Mouse (Mus musculus): Measurements from ENCODE around the gene Pard3. TPM values are rescaled to one million over a fixed set of nuclear protein-coding genes. Genes with fewer than 3 reads are reported as not detected.

The Pard3 gene
- polyA plus RNA-seq, 1 experiment, result 51.2 TPM

DNA sequence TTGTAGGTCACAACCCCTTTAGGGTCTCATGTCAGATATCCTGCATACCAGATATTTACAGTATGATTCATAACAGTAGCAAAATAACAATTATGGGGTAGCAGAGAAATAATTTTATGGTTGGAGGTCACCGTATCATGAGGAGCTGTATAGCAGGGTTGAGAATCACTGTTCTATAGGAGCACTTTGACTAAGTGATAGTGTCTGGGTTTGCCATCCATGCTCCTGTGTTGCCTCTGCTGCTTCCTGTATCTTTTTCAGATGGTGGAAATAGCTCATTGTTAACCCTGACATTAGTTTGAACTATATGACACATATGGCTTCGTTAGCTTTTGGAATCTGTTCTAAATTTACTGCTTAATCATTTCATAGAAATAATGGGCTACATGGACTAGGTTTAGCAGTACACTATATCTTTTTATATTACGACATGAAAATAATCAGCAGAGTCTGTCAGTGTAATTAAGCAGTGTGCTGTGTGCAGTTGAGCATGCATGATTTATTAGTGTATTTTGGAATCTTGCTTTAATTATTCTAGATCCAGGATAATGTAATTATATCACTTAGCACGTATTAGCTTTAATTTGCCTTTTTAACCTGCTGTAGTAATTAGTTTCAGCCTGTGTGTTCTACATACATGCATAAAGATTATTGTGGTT is 347.6 kb downstream of the Pard3 start:
- Histone ChIP-seq H3K27me3 (replicated peaks; ENCODE audit: control insufficient read depth, insufficient read depth, low read length) (no peaks in the 10 kb centered on the region), H3K4me3 (ENCODE audit: insufficient read depth, low read depth, low read length) (no peak overlapping the region), H3K27ac (ENCODE audit: insufficient read depth, low read depth, low read length) (no peak overlapping the region), H3K36me3 (ENCODE audit: control insufficient read depth, insufficient read depth, low read length) (no peaks in the 10 kb centered on the region), H3K4me1 (ENCODE audit: control insufficient read depth, insufficient read depth, low read length) (no peaks in the 10 kb centered on the region; the same call in 1 of the 2 replicates)
- 75% methylated on average over 4 of the region's 4 CpGs for WGBS
- DNase-seq, result no peak
- TF ChIP-seq POLR2A (IDR thresholded peaks at IDR 0.05; ENCODE audit: low read depth, low read length) (no peak), CTCF (conservative IDR thresholded peaks at IDR 0.05; ENCODE audit: insufficient read depth, insufficient read length, low read depth, low read length) (no peak)

DNA sequence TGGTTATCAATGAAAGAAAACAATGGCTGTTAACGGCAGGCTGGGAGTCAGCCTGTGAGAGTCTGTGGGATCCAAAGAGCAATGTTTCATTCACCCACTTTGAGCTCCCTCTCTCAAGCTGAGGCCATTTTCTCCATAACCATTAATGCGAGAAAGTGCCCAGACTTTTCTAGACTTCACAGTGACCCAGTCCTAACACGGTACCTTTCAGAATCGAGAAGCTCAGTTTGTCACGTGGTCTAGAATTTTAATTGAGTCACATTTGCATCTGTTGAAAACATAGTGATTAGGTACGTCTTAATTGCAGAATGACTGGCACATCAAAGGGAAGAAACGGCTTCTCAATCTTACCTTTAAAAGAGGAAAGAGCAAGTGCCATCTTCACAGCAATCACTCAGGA is 359.3 kb downstream of the Pard3 start:
- no peak overlapping the region for H3K4me3 ChIP-seq (ENCODE audit: insufficient read depth, low read depth, low read length)
- 58% methylated on average over 7 of the region's 7 CpGs for WGBS

DNA sequence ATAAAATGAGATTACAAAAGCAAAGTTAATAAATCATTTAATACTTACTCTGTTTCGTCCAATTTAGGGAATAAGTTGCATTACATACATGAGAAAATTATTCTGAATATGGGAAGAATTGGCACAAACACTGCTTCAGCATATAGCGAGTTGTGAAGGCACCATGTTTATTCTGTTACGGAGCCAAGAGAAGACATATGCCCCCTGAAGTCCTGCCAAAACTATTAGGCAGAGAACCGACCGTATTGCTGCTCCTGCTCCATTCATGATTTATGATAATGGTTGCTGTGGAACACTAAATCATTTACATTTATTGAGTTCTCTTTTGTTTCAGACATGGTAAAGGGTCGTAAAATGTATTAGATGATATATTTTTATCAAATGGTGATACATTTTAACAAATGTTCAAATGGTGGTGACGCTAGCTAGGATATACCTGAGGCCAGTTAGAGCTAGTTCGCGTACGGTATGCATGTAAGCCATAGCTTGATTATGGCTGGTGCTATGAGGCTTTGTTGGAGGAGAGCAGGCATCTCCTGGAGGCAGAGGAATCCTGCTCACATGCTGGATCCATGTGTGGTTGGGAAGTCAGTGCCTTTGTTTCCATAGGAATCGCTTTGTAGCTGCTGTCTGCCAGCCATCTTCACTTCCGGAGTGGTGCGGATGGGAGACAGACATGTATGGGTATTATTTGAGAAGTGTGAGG is 360.7 kb downstream of the Pard3 start:
- no peaks in the 10 kb centered on the region for H3K36me3 ChIP-seq (ENCODE audit: control insufficient read depth, insufficient read depth, low read length)
- no peak overlapping the region for H3K27ac ChIP-seq (ENCODE audit: insufficient read depth, low read depth, low read length)
- WGBS, result 89% methylated on average over 13 of the region's 13 CpGs
- TF ChIP-seq POLR2A (IDR thresholded peaks at IDR 0.05; ENCODE audit: low read depth, low read length), result no peak
- no peak for TF ChIP-seq CTCF (conservative IDR thresholded peaks at IDR 0.05; ENCODE audit: insufficient read depth, insufficient read length, low read depth, low read length)
- H3K27me3 ChIP-seq (replicated peaks; ENCODE audit: control insufficient read depth, insufficient read depth, low read length), result no peaks in the 10 kb centered on the region
- H3K4me1 ChIP-seq (ENCODE audit: control insufficient read depth, insufficient read depth, low read length), result no peaks in the 10 kb centered on the region
- DNase-seq, result no peak
- H3K4me3 ChIP-seq (ENCODE audit: insufficient read depth, low read depth, low read length), result no peak overlapping the region

More for the DNA sequence above, 359.3 kb downstream of the Pard3 start:
- TF ChIP-seq POLR2A (IDR thresholded peaks at IDR 0.05; ENCODE audit: low read depth, low read length) (no peak), CTCF (conservative IDR thresholded peaks at IDR 0.05; ENCODE audit: insufficient read depth, insufficient read length, low read depth, low read length) (no peak)
- H3K27me3 ChIP-seq (replicated peaks; ENCODE audit: control insufficient read depth, insufficient read depth, low read length), result no peaks in the 10 kb centered on the region
- no peak overlapping the region for H3K27ac ChIP-seq (ENCODE audit: insufficient read depth, low read depth, low read length)
- no peaks in the 10 kb centered on the region for H3K36me3 ChIP-seq (ENCODE audit: control insufficient read depth, insufficient read depth, low read length)
- H3K4me1 ChIP-seq (ENCODE audit: control insufficient read depth, insufficient read depth, low read length), result no peaks in the 10 kb centered on the region
- DNase-seq, result no peak

DNA sequence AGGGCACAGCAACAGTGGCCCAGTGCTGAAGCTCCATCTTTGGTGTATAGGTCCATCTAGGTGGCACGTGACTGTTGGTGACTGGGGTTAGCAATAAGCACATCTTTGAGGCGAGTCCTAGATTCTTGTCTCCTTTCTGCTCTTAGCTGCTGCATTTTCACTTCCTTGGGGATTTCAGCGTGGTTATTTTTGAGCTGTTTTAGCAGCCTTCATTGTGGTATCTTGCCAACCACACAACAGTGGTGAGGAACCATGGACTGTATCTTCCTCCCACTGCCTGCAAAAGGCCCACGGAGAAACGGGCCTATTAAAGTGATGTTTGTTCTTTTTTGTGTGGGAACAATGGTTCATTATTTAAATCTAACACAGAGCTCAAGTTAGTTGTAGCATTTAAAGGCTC is 363.2 kb downstream of the Pard3 start:
- no peak overlapping the region for H3K27ac ChIP-seq (ENCODE audit: insufficient read depth, low read depth, low read length)
- 73% methylated on average over 5 of the region's 5 CpGs for WGBS
- no peak for TF ChIP-seq CTCF (conservative IDR thresholded peaks at IDR 0.05; ENCODE audit: insufficient read depth, insufficient read length, low read depth, low read length)
- TF ChIP-seq POLR2A (IDR thresholded peaks at IDR 0.05; ENCODE audit: low read depth, low read length), result no peak
- H3K4me3 ChIP-seq (ENCODE audit: insufficient read depth, low read depth, low read length), result no peak overlapping the region
- no peaks in the 10 kb centered on the region for H3K27me3 ChIP-seq (replicated peaks; ENCODE audit: control insufficient read depth, insufficient read depth, low read length)
- no peaks in the 10 kb centered on the region for H3K4me1 ChIP-seq (ENCODE audit: control insufficient read depth, insufficient read depth, low read length)
- H3K36me3 ChIP-seq (ENCODE audit: control insufficient read depth, insufficient read depth, low read length), result no peaks in the 10 kb centered on the region
- DNase-seq, result no peak

DNA sequence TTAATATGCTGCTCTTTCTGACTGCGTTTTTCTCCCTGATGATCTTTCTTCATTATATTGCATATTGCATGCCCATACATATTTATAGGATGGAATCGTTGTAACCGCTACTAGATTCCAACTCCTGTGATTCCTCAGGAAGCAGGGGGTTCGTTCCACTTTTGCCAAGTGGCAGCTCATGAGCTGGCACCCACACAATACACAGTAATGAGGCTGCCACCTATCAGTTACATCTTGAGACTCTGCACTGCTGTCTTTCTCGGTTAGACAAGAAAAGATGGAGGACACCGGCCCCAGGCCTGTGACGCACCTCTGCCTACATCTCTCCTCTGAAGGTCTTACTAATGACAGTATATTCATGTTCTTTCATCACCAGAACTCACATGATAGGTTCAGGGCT is 364.3 kb downstream of the Pard3 start:
- H3K27ac ChIP-seq (ENCODE audit: insufficient read depth, low read depth, low read length), result no peak overlapping the region
- TF ChIP-seq POLR2A (IDR thresholded peaks at IDR 0.05; ENCODE audit: low read depth, low read length) (no peak), CTCF (conservative IDR thresholded peaks at IDR 0.05; ENCODE audit: insufficient read depth, insufficient read length, low read depth, low read length) (no peak)
- H3K4me1 ChIP-seq (ENCODE audit: control insufficient read depth, insufficient read depth, low read length), result no peaks in the 10 kb centered on the region
- DNase-seq, result no peak
- H3K36me3 ChIP-seq (ENCODE audit: control insufficient read depth, insufficient read depth, low read length), result no peaks in the 10 kb centered on the region
- no peaks in the 10 kb centered on the region for H3K27me3 ChIP-seq (replicated peaks; ENCODE audit: control insufficient read depth, insufficient read depth, low read length)
- H3K4me3 ChIP-seq (ENCODE audit: insufficient read depth, low read depth, low read length), result no peak overlapping the region
- WGBS, result 80% methylated on average over 7 of the region's 7 CpGs

DNA sequence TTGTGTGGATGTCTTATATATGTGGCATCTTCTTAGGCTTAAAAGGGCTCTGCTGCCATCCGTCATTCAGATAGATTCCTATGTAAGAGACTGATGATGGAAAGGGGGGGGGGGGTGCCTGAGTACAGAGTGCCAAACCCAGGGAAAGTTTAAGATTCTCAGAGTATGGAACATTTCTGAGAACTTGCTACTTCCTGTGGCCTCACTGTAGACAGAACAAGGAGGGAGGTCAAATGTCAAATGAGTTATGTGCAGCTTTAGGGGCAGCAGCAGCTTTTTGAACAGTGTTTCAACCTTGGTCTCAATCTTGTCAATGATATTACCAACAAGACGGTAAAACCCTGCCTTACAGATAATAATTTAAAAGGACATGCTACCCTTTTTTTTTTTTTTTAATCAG is 367.5 kb downstream of the Pard3 start:
- no peak for DNase-seq
- H3K4me1 ChIP-seq (ENCODE audit: control insufficient read depth, insufficient read depth, low read length), result no peaks in the 10 kb centered on the region
- no peaks in the 10 kb centered on the region for H3K27me3 ChIP-seq (replicated peaks; ENCODE audit: control insufficient read depth, insufficient read depth, low read length)
- no peak overlapping the region for H3K4me3 ChIP-seq (ENCODE audit: insufficient read depth, low read depth, low read length)
- H3K27ac ChIP-seq (ENCODE audit: insufficient read depth, low read depth, low read length), result no peak overlapping the region
- TF ChIP-seq POLR2A (IDR thresholded peaks at IDR 0.05; ENCODE audit: low read depth, low read length), result no peak
- no peak for TF ChIP-seq CTCF (conservative IDR thresholded peaks at IDR 0.05; ENCODE audit: insufficient read depth, insufficient read length, low read depth, low read length)
- no peaks in the 10 kb centered on the region for H3K36me3 ChIP-seq (ENCODE audit: control insufficient read depth, insufficient read depth, low read length)
- WGBS, result 67% methylated on average over 2 of the region's 2 CpGs

DNA sequence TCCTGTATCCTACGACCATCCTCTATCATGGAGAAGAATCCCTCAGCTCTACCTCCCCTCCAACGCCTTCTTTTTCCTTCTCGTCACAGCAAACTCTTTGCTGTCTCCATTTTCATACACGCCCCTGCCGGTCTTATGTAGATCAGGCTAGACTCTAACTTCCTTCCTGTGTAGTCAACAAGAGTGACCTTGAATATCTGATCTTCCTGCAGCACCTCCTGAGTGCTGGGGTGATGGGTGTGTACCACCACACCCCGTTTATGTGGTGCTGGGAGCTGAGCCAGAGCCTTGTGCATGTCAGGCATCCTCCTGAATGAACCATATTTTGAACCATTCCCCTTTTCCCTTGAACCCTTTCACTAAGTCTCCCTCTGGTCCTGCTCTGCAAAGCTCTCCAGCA is 372.3 kb downstream of the Pard3 start:
- WGBS, result 77% methylated on average over 6 of the region's 6 CpGs
- Histone ChIP-seq H3K4me3 (ENCODE audit: insufficient read depth, low read depth, low read length) (no peak overlapping the region), H3K27me3 (replicated peaks; ENCODE audit: control insufficient read depth, insufficient read depth, low read length) (no peaks in the 10 kb centered on the region), H3K36me3 (ENCODE audit: control insufficient read depth, insufficient read depth, low read length) (no peaks in the 10 kb centered on the region), H3K4me1 (ENCODE audit: control insufficient read depth, insufficient read depth, low read length) (peaks cover 8% of the 10 kb centered on the region; the same call in 1 of the 2 replicates), H3K27ac (ENCODE audit: insufficient read depth, low read depth, low read length) (no peak overlapping the region)
- DNase-seq, result no peak
- no peak for TF ChIP-seq CTCF (conservative IDR thresholded peaks at IDR 0.05; ENCODE audit: insufficient read depth, insufficient read length, low read depth, low read length)
- TF ChIP-seq POLR2A (IDR thresholded peaks at IDR 0.05; ENCODE audit: low read depth, low read length), result no peak
